Mouse (Mus musculus) limb, embryonic 11.5 days (tissue): Measurements from ENCODE around the gene Adora1. TPM values are rescaled to one million over a fixed set of nuclear protein-coding genes. Genes with fewer than 3 reads are reported as not detected.

Source experiments
- ATAC-seq: fragments of 200-750 bp; cut with Nextera tagmentation; 2 replicates; pipeline ENCODE4 v1.8.0; 2017; ENCODE audit warnings: low read depth; ENCODE audit not compliant: insufficient number of reproducible peaks, low FRiP score, low TSS enrichment
- DNase-seq: peaks from one replicate; pipeline ENCODE4 v3.0.0-alpha.2; 2015; ENCODE audit warnings: low spot score
- H3K27ac ChIP-seq: fragments of 300-500 bp; sonication (generic); replicated peaks from 2 replicates; pipeline ENCODE4 v1.5.1; 2014; ENCODE audit warnings: low read depth, mild to moderate bottlenecking, low read length
- H3K27me3 ChIP-seq: fragments of 300-500 bp; sonication (generic); 2 replicates; pipeline ENCODE4 v1.6.1; 2014; ENCODE audit warnings: mild to moderate bottlenecking, low read length, mixed read lengths; ENCODE audit not compliant: control insufficient read depth, insufficient read depth
- H3K36me3 ChIP-seq: fragments of 300-500 bp; sonication (generic); 2 replicates; pipeline ENCODE4 v1.6.1; 2014; ENCODE audit warnings: mild to moderate bottlenecking, low read length, moderate library complexity, mixed read lengths; ENCODE audit not compliant: control insufficient read depth, insufficient read depth
- H3K4me1 ChIP-seq: fragments of 300-500 bp; sonication (generic); 2 replicates; pipeline ENCODE4 v1.6.1; 2014; ENCODE audit warnings: low read length, mixed read lengths; ENCODE audit not compliant: control insufficient read depth, insufficient read depth
- H3K4me2 ChIP-seq: fragments of 300-500 bp; sonication (generic); 2 replicates; pipeline ENCODE4 v1.6.1; 2014; ENCODE audit warnings: low read depth, mild to moderate bottlenecking, moderate library complexity; ENCODE audit not compliant: severe bottlenecking
- H3K4me3 ChIP-seq: fragments of 300-500 bp; sonication (generic); 2 replicates; pipeline ENCODE4 v1.5.1; 2014; ENCODE audit warnings: low read depth, low read length
- H3K9ac ChIP-seq: fragments of 300-500 bp; sonication (generic); 2 replicates; pipeline ENCODE4 v1.6.1; 2014; ENCODE audit warnings: mild to moderate bottlenecking, low read length
- H3K9me3 ChIP-seq: fragments of 300-500 bp; sonication (generic); 2 replicates; pipeline ENCODE4 v1.6.1; 2016; ENCODE audit warnings: low read length; ENCODE audit not compliant: control insufficient read depth
- WGBS: fragments of 180-500 bp; shearing (Covaris S2); extraction: QIAGEN DNeasy Blood & Tissue Kit; methylation state at CpG from one replicate; pipeline ENCODE4 v1.1.7; 2014; 5-methylcytosine and 5-hydroxymethylcytosine counted together
- polyA plus RNA-seq: library from polyadenylated mRNA; unstranded; fragments of >200 nt; fragmentation: Nextera tagmentation; extraction: Ambion mirVana; gene quantifications from 2 replicates; pipeline ENCODE4 v1.2.1, GENCODE M21; 2014

Gene Adora1
- polyA plus RNA-seq, 1 experiment from 2014 or later: 0.88 TPM

DNA sequence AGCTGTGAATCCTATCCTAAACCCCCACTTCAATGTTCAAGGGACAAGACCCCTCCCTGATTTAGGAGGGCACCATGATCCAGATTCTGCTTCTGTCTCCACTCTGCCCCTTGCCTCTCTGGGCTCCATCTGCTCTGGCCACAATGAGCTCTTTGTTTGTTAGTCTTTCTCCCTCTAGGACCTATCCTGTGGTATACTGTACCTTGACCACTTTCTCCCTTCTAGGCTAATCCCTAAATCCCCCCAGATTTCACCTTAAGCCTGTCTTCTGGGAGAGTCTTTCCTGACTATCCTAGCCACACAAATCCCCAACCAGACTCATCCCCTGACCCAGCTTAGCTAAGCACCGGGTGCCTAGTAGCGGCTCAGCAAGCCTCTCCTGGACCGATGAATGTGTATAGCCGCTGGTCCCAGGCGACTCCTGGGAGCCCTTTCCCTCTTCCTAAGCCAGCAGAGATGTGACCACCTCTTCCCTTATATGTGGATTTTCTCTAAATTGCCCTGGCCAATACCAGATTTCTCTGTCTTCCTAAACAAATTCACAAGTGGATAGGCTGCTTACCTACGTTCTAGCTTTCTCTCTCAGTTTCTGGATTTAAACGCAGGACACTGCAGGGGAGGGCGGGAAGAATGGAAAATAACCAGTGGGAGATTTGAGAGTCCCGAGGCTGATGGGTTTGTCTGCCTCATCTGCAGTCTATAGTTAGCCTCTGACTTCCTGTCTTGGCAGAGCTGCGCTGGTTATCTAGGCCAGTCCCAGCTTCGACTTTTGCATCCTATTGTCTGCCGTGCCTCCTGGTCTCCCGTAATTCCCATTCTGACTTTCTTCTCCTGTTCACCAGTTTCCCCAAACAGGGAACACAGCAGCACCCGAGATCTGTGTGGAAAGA is 67.6 kb downstream of the Adora1 start:
- Histone ChIP-seq H3K9me3 (no peaks in the 10 kb centered on the region), H3K27ac (no peak overlapping the region), H3K27me3 (no peaks in the 10 kb centered on the region), H3K4me1 (no peaks in the 10 kb centered on the region), H3K36me3 (no peaks in the 10 kb centered on the region), H3K9ac (no peak overlapping the region), H3K4me3 (no peak overlapping the region), H3K4me2 (no peak overlapping the region)
- ATAC-seq (no peak), DNase-seq (no peak)
- WGBS: 74% methylated on average over 14 of the region's 14 CpGs

DNA sequence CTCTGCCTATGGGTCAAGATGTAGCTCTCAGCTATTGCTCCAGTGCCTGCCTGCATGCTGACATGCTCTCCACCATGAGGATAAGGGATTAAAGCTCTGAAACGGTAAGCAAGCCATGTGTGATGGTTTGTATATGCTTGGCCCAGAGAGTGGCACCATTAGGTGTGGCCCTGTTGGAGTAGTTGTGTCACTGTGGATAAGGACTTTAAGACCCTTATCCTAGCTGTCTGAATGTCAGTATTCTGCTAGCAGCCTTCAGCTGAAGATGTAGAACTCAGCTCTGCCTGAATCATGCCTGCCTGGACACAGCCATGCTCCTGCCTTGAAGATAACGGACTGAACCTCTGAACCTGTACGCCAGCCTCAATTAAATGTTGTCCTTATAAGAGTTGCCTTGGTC is 68.7 kb downstream of the Adora1 start:
- no peak overlapping the region for H3K4me2 ChIP-seq
- no peaks in the 10 kb centered on the region for H3K27me3 ChIP-seq
- no peak overlapping the region for H3K9ac ChIP-seq
- 86% methylated on average over 3 of the region's 3 CpGs for WGBS
- no peaks in the 10 kb centered on the region for H3K36me3 ChIP-seq
- no peaks in the 10 kb centered on the region for H3K4me1 ChIP-seq
- H3K27ac ChIP-seq: no peak overlapping the region
- DNase-seq: no peak
- ATAC-seq: no peak
- no peaks in the 10 kb centered on the region for H3K9me3 ChIP-seq
- H3K4me3 ChIP-seq: no peak overlapping the region

DNA sequence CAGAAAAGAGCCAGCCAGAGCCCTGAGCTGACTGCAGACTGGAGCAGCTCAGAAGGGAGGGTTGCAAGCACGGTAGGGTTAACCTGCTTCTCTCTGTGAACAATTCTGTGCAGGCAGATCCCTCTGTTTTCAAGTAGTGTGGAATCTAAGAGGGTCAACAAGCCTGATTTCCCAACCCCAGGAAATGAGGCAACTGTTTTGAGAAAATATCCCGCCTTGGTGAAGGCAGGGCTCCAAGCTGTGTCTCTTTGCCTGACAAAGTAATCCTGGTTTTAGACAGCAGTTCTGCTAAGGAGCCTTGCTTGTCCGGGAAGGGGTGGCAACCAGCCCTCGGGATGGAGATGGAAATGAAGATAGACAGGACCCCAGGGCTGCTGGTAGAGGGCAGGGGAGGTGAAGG is 70.8 kb downstream of the Adora1 start:
- no peak overlapping the region for H3K9ac ChIP-seq
- no peak for ATAC-seq
- no peak overlapping the region for H3K4me3 ChIP-seq
- no peak for DNase-seq
- no peaks in the 10 kb centered on the region for H3K36me3 ChIP-seq
- no peak overlapping the region for H3K27ac ChIP-seq
- H3K27me3 ChIP-seq: 0 out of 2 replicates have a peak, but pooled peaks cover 2% of the 10 kb centered on the region
- H3K4me1 ChIP-seq: no peaks in the 10 kb centered on the region
- H3K4me2 ChIP-seq: no peak overlapping the region
- H3K9me3 ChIP-seq: no peaks in the 10 kb centered on the region
- 79% methylated on average over 4 of the region's 4 CpGs for WGBS

GRCm38 (mm10) chr1:134163476-134163875 is 71.8 kb downstream of the Adora1 start:
- H3K9me3 ChIP-seq: no peaks in the 10 kb centered on the region
- H3K27me3 ChIP-seq: 0 out of 2 replicates have a peak, but pooled peaks cover 2% of the 10 kb centered on the region
- H3K4me2 ChIP-seq: no peak overlapping the region
- no peaks in the 10 kb centered on the region for H3K4me1 ChIP-seq
- H3K27ac ChIP-seq: no peak overlapping the region
- no peak overlapping the region for H3K4me3 ChIP-seq
- 91% methylated on average over 7 of the region's 7 CpGs for WGBS
- ATAC-seq (no peak), DNase-seq (no peak)
- no peaks in the 10 kb centered on the region for H3K36me3 ChIP-seq
- no peak overlapping the region for H3K9ac ChIP-seq

DNA sequence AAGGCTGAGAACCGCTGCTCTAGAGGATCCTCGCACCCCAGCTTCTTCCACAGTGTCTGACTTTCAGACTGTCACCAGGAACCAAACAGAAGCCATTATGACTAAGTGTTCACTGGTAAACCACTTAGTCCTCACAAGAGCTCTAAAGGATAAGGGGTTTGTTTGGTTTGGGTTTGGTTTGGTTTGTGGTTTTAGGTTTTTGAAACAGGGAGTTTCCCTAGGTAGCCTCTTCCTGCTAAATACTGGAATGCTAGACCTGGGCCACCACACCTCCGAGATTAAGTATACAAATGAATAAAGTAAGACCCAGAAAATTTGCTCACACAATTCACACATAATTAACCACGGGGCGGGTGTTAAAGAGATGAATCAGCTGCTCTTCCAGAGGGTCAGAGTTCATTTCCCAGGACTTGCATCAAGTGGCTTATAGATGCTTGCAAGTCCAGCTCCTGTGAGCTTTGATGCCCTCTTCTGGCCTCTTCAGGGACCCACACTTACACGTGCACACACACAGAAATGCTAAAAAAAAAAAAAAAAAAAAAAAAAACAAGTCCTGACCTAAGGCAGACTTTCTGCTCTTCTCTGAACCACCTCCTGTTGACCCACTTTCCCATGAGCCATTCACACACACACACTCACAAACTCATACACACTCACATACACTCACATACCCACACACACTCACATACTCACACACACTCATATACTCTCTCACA is 72.6 kb downstream of the Adora1 start:
- no peaks in the 10 kb centered on the region for H3K36me3 ChIP-seq
- DNase-seq: no peak
- WGBS: 84% methylated on average over 6 of the region's 6 CpGs

GRCm38 (mm10) chr1:134161399-134161798 is 73.8 kb downstream of the Adora1 start:
- Histone ChIP-seq H3K4me3 (no peak overlapping the region), H3K9ac (no peak overlapping the region), H3K9me3 (no peaks in the 10 kb centered on the region), H3K27me3 (0 out of 2 replicates have a peak, but pooled peaks cover 2% of the 10 kb centered on the region), H3K4me1 (no peaks in the 10 kb centered on the region), H3K36me3 (no peaks in the 10 kb centered on the region), H3K4me2 (no peak overlapping the region), H3K27ac (no peak overlapping the region)
- no peak for DNase-seq
- no peak for ATAC-seq
- 87% methylated on average over 6 of the region's 6 CpGs for WGBS

More for the DNA sequence above, 72.6 kb downstream of the Adora1 start:
- Histone ChIP-seq H3K9ac (no peak overlapping the region), H3K4me1 (no peaks in the 10 kb centered on the region), H3K4me2 (no peak overlapping the region), H3K4me3 (no peak overlapping the region), H3K27ac (no peak overlapping the region), H3K27me3 (0 out of 2 replicates have a peak, but pooled peaks cover 2% of the 10 kb centered on the region), H3K9me3 (no peaks in the 10 kb centered on the region)
- no peak for ATAC-seq

GRCm38 (mm10) chr1:134160404-134160803 is 74.8 kb downstream of the Adora1 start:
- H3K27me3 ChIP-seq: 0 out of 2 replicates have a peak, but pooled peaks cover 2% of the 10 kb centered on the region
- H3K9me3 ChIP-seq: no peaks in the 10 kb centered on the region
- H3K36me3 ChIP-seq: no peaks in the 10 kb centered on the region
- WGBS: 84% methylated on average over 3 of the region's 3 CpGs
- DNase-seq: no peak
- no peak overlapping the region for H3K4me3 ChIP-seq
- H3K4me1 ChIP-seq: no peaks in the 10 kb centered on the region
- no peak overlapping the region for H3K9ac ChIP-seq
- H3K4me2 ChIP-seq: no peak overlapping the region
- H3K27ac ChIP-seq: no peak overlapping the region
- ATAC-seq: no peak

GRCm38 (mm10) chr1:134154655-134155054 is 80.6 kb downstream of the Adora1 start:
- no peak overlapping the region for H3K27ac ChIP-seq
- H3K9ac ChIP-seq: no peak overlapping the region
- H3K36me3 ChIP-seq: no peaks in the 10 kb centered on the region
- H3K27me3 ChIP-seq: 0 out of 2 replicates have a peak, but pooled peaks cover under 1% of the 10 kb centered on the region
- no peak overlapping the region for H3K4me2 ChIP-seq
- 50% methylated on average over 3 of the region's 3 CpGs for WGBS
- no peak for DNase-seq
- H3K4me3 ChIP-seq: no peak overlapping the region
- no peak for ATAC-seq
- peaks cover 4% of the 10 kb centered on the region; the same call in 1 of the 2 replicates for H3K9me3 ChIP-seq
- H3K4me1 ChIP-seq: no peaks in the 10 kb centered on the region
